Mouse (Mus musculus): ENCODE measurements around the gene Rad18. TPM values are rescaled to one million over a fixed set of nuclear protein-coding genes. Genes with fewer than 3 reads are reported as not detected.

Gene Rad18
- polyA plus RNA-seq, 1 experiment from 2014 or later, result 14.4 TPM

DNA sequence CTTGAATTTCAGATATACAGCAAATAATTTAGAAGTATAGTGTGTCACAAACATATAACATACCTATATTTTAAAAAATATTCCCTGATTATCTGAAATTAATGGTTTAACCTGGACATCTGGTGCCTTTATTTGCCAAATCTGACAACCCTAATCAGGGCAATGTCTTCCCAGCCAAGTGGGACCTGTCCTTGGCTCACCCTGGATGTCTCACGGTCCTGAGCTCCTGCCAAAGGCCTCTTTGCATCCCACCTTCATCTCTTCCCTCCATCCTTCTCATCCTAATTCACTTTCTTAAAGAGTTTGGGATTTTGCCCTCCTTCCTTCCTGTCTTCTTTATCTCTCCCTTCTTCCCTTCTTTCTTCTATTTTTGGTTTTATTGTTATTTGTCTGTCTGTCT lies 2.6 kb upstream of the Rad18 start:
- Histone ChIP-seq H3K9me3 (ENCODE audit: control insufficient read depth, low read length) (no peaks in the 10 kb centered on the region), H3K27me3 (replicated peaks; ENCODE audit: control insufficient read depth, insufficient read depth, low read length) (no peaks in the 10 kb centered on the region), H3K4me1 (ENCODE audit: control insufficient read depth, insufficient read depth, low read depth, low read length) (peaks cover 4% of the 10 kb centered on the region; the same call in 1 of the 2 replicates), H3K4me3 (ENCODE audit: low read length) (no peak overlapping the region), H3K4me2 (ENCODE audit: low read length) (no peak overlapping the region), H3K36me3 (ENCODE audit: control insufficient read depth, insufficient read depth, low read length) (no peaks in the 10 kb centered on the region), H3K9ac (ENCODE audit: low read depth, low read length) (no peak overlapping the region), H3K27ac (ENCODE audit: low read depth, low read length) (no peak overlapping the region)
- WGBS, result 62% methylated on average over 1 of the region's 1 CpGs
- ATAC-seq, result no peak

GRCm38 (mm10) chr6:112694492-112694891 lies 2.0 kb downstream of the Rad18 start:
- H3K27ac ChIP-seq (ENCODE audit: low read depth, low read length), result no peak overlapping the region
- ATAC-seq, result no peak
- no peaks in the 10 kb centered on the region for H3K27me3 ChIP-seq (replicated peaks; ENCODE audit: control insufficient read depth, insufficient read depth, low read length)
- 95% methylated on average over 5 of the region's 5 CpGs for WGBS
- no peak overlapping the region for H3K4me2 ChIP-seq (ENCODE audit: low read length)
- H3K9ac ChIP-seq (ENCODE audit: low read depth, low read length), result no peak overlapping the region
- no peak overlapping the region for H3K4me3 ChIP-seq (ENCODE audit: low read length)
- H3K36me3 ChIP-seq (ENCODE audit: control insufficient read depth, insufficient read depth, low read length), result no peaks in the 10 kb centered on the region
- no peaks in the 10 kb centered on the region for H3K9me3 ChIP-seq (ENCODE audit: control insufficient read depth, low read length)
- H3K4me1 ChIP-seq (ENCODE audit: control insufficient read depth, insufficient read depth, low read depth, low read length), result peaks cover 4% of the 10 kb centered on the region; the same call in 1 of the 2 replicates

GRCm38 (mm10) chr6:112691523-112691922 lies 5.0 kb downstream of the Rad18 start:
- Histone ChIP-seq H3K27ac (ENCODE audit: low read depth, low read length) (no peak overlapping the region), H3K4me3 (ENCODE audit: low read length) (no peak overlapping the region), H3K36me3 (ENCODE audit: control insufficient read depth, insufficient read depth, low read length) (no peaks in the 10 kb centered on the region), H3K9ac (ENCODE audit: low read depth, low read length) (no peak overlapping the region), H3K9me3 (ENCODE audit: control insufficient read depth, low read length) (no peaks in the 10 kb centered on the region), H3K4me2 (ENCODE audit: low read length) (no peak overlapping the region), H3K4me1 (ENCODE audit: control insufficient read depth, insufficient read depth, low read depth, low read length) (peaks cover 4% of the 10 kb centered on the region; the same call in 1 of the 2 replicates), H3K27me3 (replicated peaks; ENCODE audit: control insufficient read depth, insufficient read depth, low read length) (no peaks in the 10 kb centered on the region)
- WGBS, result 100% methylated on average over 1 of the region's 1 CpGs
- no peak for ATAC-seq

DNA sequence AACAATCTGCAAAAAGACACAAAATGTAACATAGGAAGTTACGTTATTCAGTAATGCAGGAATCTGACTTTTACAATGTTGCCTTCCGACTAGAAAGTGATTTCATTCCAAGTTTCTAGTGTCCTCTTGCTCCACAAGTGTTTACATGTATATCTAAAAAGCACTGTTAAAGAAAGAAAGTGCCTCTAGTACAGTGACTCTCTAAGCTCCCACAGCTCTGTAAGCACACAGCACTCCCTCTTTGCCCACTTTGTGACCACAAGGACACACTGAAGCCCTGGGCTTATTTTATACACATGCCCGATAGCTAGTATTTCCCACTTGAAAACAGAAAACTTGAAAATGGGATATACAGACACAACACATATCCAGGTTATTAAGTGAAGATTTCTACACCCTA lies 8.5 kb downstream of the Rad18 start:
- Histone ChIP-seq H3K4me1 (ENCODE audit: control insufficient read depth, insufficient read depth, low read depth, low read length) (no peaks in the 10 kb centered on the region), H3K36me3 (ENCODE audit: control insufficient read depth, insufficient read depth, low read length) (no peaks in the 10 kb centered on the region), H3K9ac (ENCODE audit: low read depth, low read length) (no peak overlapping the region), H3K27ac (ENCODE audit: low read depth, low read length) (no peak overlapping the region), H3K4me3 (ENCODE audit: low read length) (no peak overlapping the region), H3K9me3 (ENCODE audit: control insufficient read depth, low read length) (no peaks in the 10 kb centered on the region), H3K4me2 (ENCODE audit: low read length) (no peak overlapping the region), H3K27me3 (replicated peaks; ENCODE audit: control insufficient read depth, insufficient read depth, low read length) (no peaks in the 10 kb centered on the region)
- WGBS, result 95% methylated on average over 3 of the region's 3 CpGs
- ATAC-seq, result no peak

DNA sequence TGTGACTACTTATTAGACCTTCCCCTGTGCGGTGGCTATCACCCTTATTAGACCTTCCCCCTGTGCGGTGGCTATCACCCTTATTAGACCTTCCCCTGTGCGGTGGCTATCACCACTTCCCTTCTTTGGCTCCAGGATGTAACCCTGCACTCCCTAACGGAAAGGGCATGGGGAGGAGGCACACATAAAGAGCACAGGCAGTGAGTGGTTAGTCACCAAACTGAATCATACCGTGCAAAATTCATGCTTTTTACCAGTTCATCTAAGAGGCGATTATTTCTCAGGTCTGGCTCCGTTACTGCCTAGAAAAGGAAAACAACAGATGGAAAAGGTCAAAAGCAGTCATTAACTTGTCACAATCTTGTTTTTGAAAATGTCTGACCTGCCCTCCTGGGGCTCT lies 10.0 kb downstream of the Rad18 start:
- H3K4me3 ChIP-seq (ENCODE audit: low read length), result no peak overlapping the region
- no peaks in the 10 kb centered on the region for H3K27me3 ChIP-seq (replicated peaks; ENCODE audit: control insufficient read depth, insufficient read depth, low read length)
- 86% methylated on average over 7 of the region's 7 CpGs for WGBS
- H3K9me3 ChIP-seq (ENCODE audit: control insufficient read depth, low read length), result no peaks in the 10 kb centered on the region
- ATAC-seq, result no peak
- H3K9ac ChIP-seq (ENCODE audit: low read depth, low read length), result no peak overlapping the region
- no peak overlapping the region for H3K27ac ChIP-seq (ENCODE audit: low read depth, low read length)
- no peak overlapping the region for H3K4me2 ChIP-seq (ENCODE audit: low read length)
- no peaks in the 10 kb centered on the region for H3K36me3 ChIP-seq (ENCODE audit: control insufficient read depth, insufficient read depth, low read length)
- no peaks in the 10 kb centered on the region for H3K4me1 ChIP-seq (ENCODE audit: control insufficient read depth, insufficient read depth, low read depth, low read length)

GRCm38 (mm10) chr6:112684065-112684464 lies 12.4 kb downstream of the Rad18 start:
- no peak overlapping the region for H3K27ac ChIP-seq (ENCODE audit: low read depth, low read length)
- no peaks in the 10 kb centered on the region for H3K36me3 ChIP-seq (ENCODE audit: control insufficient read depth, insufficient read depth, low read length)
- H3K9ac ChIP-seq (ENCODE audit: low read depth, low read length), result no peak overlapping the region
- ATAC-seq, result no peak
- no peaks in the 10 kb centered on the region for H3K9me3 ChIP-seq (ENCODE audit: control insufficient read depth, low read length)
- H3K4me3 ChIP-seq (ENCODE audit: low read length), result no peak overlapping the region
- H3K27me3 ChIP-seq (replicated peaks; ENCODE audit: control insufficient read depth, insufficient read depth, low read length), result no peaks in the 10 kb centered on the region
- WGBS, result 93% methylated on average over 2 of the region's 2 CpGs
- no peak overlapping the region for H3K4me2 ChIP-seq (ENCODE audit: low read length)
- H3K4me1 ChIP-seq (ENCODE audit: control insufficient read depth, insufficient read depth, low read depth, low read length), result no peaks in the 10 kb centered on the region

DNA sequence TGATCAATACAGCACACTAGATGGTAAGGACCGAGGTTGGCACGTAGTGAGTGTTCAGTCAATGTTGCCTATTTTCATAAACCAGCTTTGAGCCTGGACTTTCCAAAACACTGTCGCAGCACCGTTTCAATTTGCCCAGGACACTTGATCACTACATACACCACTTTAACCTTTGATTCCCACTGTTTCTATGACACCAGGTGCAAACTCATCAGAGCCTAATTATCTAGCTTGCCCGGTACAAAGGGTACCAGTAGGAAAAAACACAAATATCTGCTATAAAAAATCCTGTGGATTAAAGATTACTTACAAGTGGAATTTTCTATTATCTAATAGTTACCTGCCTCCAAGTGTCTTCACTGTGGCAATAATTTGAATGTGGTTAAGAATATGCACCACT lies 64.4 kb downstream of the Rad18 start:
- H3K4me3 ChIP-seq (ENCODE audit: low read length), result no peak overlapping the region
- 88% methylated on average over 5 of the region's 5 CpGs for WGBS
- H3K27me3 ChIP-seq (replicated peaks; ENCODE audit: control insufficient read depth, insufficient read depth, low read length), result no peaks in the 10 kb centered on the region
- no peak overlapping the region for H3K27ac ChIP-seq (ENCODE audit: low read depth, low read length)
- no peaks in the 10 kb centered on the region for H3K4me1 ChIP-seq (ENCODE audit: control insufficient read depth, insufficient read depth, low read depth, low read length)
- no peak overlapping the region for H3K9ac ChIP-seq (ENCODE audit: low read depth, low read length)
- H3K36me3 ChIP-seq (ENCODE audit: control insufficient read depth, insufficient read depth, low read length), result no peaks in the 10 kb centered on the region
- H3K9me3 ChIP-seq (ENCODE audit: control insufficient read depth, low read length), result no peaks in the 10 kb centered on the region
- ATAC-seq, result no peak
- no peak overlapping the region for H3K4me2 ChIP-seq (ENCODE audit: low read length)

DNA sequence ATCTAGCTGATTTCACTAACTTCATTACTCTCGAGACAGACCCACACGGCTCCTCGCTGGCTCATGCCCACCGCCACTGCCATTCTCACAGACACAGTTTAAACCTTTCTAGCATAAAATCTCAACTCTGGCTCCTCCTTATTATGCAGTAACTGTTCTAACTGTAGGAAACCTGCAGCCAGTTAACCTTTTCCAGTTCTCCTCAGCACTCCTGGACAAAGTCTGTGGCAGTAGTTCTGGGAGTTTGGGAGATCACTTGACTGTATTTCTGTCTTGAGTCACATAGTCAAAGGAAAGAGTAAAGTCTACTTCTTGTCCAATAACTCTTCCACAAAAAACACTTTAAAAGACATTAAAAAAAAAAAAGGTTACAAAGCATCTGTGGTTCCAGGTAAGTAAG lies 66.2 kb downstream of the Rad18 start:
- WGBS, result 89% methylated on average over 4 of the region's 4 CpGs
- Histone ChIP-seq H3K9ac (ENCODE audit: low read depth, low read length) (no peak overlapping the region), H3K4me1 (ENCODE audit: control insufficient read depth, insufficient read depth, low read depth, low read length) (no peaks in the 10 kb centered on the region)

DNA sequence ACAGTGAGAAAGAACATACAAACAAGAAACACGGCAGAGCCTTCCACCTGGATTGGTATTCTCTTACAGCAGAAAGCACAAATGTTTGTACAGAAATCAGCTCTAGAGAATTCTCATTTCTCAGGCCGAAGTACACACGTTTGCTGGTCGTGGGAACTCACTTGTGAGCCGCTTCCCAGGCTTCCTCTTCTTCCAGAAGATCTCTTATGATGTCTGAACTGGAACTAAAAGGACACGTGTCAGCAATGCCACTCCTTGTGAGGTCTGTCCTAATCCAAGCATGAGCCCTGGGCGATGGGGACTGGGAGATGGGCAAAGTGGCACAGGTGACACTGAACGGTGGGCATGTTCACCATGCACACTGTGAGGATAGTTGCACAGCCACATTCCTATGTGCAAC lies 68.2 kb downstream of the Rad18 start:
- Histone ChIP-seq H3K4me3 (ENCODE audit: low read length) (no peak overlapping the region), H3K27ac (ENCODE audit: low read depth, low read length) (no peak overlapping the region), H3K9me3 (ENCODE audit: control insufficient read depth, low read length) (no peaks in the 10 kb centered on the region), H3K4me2 (ENCODE audit: low read length) (no peak overlapping the region), H3K4me1 (ENCODE audit: control insufficient read depth, insufficient read depth, low read depth, low read length) (no peaks in the 10 kb centered on the region), H3K27me3 (replicated peaks; ENCODE audit: control insufficient read depth, insufficient read depth, low read length) (no peaks in the 10 kb centered on the region), H3K9ac (ENCODE audit: low read depth, low read length) (no peak overlapping the region), H3K36me3 (ENCODE audit: control insufficient read depth, insufficient read depth, low read length) (no peaks in the 10 kb centered on the region)
- ATAC-seq, result no peak
- 84% methylated on average over 8 of the region's 8 CpGs for WGBS

More for the DNA sequence above, 66.2 kb downstream of the Rad18 start:
- no peak overlapping the region for H3K27ac ChIP-seq (ENCODE audit: low read depth, low read length)
- H3K36me3 ChIP-seq (ENCODE audit: control insufficient read depth, insufficient read depth, low read length), result no peaks in the 10 kb centered on the region
- no peak overlapping the region for H3K4me3 ChIP-seq (ENCODE audit: low read length)
- no peaks in the 10 kb centered on the region for H3K27me3 ChIP-seq (replicated peaks; ENCODE audit: control insufficient read depth, insufficient read depth, low read length)
- H3K9me3 ChIP-seq (ENCODE audit: control insufficient read depth, low read length), result no peaks in the 10 kb centered on the region
- H3K4me2 ChIP-seq (ENCODE audit: low read length), result no peak overlapping the region
- ATAC-seq, result no peak

DNA sequence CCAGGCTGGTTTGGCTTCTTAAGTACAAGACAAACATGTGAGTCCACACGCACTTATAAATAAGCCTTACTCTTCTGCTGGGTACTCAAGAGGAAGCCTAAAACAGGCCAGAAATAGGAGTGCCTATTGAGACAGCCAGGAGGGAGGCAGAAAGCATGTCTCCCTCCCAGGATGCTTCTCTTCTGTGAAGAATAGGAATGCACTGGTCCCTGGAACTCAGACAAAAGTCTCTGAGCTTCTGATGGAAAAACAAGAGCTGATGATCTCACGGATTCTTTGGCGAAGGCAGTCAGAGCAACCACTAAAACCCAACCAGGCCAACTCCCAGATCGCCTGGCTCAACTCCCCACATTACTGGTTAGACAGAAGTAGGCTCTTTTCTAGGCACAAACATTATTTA lies 74.2 kb downstream of the Rad18 start:
- no peak overlapping the region for H3K9ac ChIP-seq (ENCODE audit: low read depth, low read length)
- H3K36me3 ChIP-seq (ENCODE audit: control insufficient read depth, insufficient read depth, low read length), result no peaks in the 10 kb centered on the region
- H3K4me3 ChIP-seq (ENCODE audit: low read length), result no peak overlapping the region
- H3K4me1 ChIP-seq (ENCODE audit: control insufficient read depth, insufficient read depth, low read depth, low read length), result no peaks in the 10 kb centered on the region
- H3K9me3 ChIP-seq (ENCODE audit: control insufficient read depth, low read length), result no peaks in the 10 kb centered on the region
- no peaks in the 10 kb centered on the region for H3K27me3 ChIP-seq (replicated peaks; ENCODE audit: control insufficient read depth, insufficient read depth, low read length)
- H3K27ac ChIP-seq (ENCODE audit: low read depth, low read length), result no peak overlapping the region
- no peak for ATAC-seq
- 88% methylated on average over 4 of the region's 4 CpGs for WGBS
- no peak overlapping the region for H3K4me2 ChIP-seq (ENCODE audit: low read length)

All from hindbrain, embryonic 16.5 days (tissue).